Mouse (Mus musculus): ENCODE data around the gene Smco3.

GRCm38 (mm10) chr6:136804705-136805408 lies 30.4 kb downstream of the Smco3 start:
- TF ChIP-seq GATA1 (IDR thresholded peaks at IDR 0.05; ENCODE audit: borderline replicate concordance, low read length), result no peak
- no peak for TF ChIP-seq FLI1 (IDR thresholded peaks at IDR 0.05; ENCODE audit: low read length)

Measured in megakaryocyte, embryonic 14.5 days (primary cell).